Mouse (Mus musculus): ENCODE results near the gene Fkbp15. TPM values are rescaled to one million over a fixed set of nuclear protein-coding genes. Genes with fewer than 3 reads are reported as not detected.

The Fkbp15 gene
- total RNA-seq, 2 experiments from 2014 or later: 25.9 to 31.6 TPM

- ATAC-seq (replicated peaks; ENCODE audit: low FRiP score, poor library complexity, severe bottlenecking): no peak
These were observed 108.6 kb downstream of the Fkbp15 start for GRCm38 (mm10) chr4:62251776-62252175.

GRCm38 (mm10) chr4:62250896-62251544, 109.3 kb downstream of the Fkbp15 start:
- no peak for ATAC-seq (replicated peaks; ENCODE audit: low FRiP score, poor library complexity, severe bottlenecking)

Other genes starting within 250 kb of the Fkbp15 start
- gene Mup21, start 209.7 kb downstream of the Fkbp15 start, total RNA-seq (2015; ENCODE audit: low replicate concordance): not detected in 2 replicates
- gene Mup21, start 209.7 kb downstream of the Fkbp15 start, total RNA-seq (2017; ENCODE audit: low replicate concordance): not detected in 2 replicates
- not detected in 2 replicates for gene Zfp37, start 129.5 kb downstream of the Fkbp15 start, total RNA-seq (2015; ENCODE audit: low replicate concordance)
- gene Zfp37, start 129.5 kb downstream of the Fkbp15 start, total RNA-seq (2017; ENCODE audit: low replicate concordance): not detected in 2 replicates
- gene Slc31a2, start 98.0 kb downstream of the Fkbp15 start, total RNA-seq (2015; ENCODE audit: low replicate concordance): 15.0 and 24.4 TPM in 2 replicates
- 8.8 and 13.6 TPM in 2 replicates for gene Slc31a2, start 98.0 kb downstream of the Fkbp15 start, total RNA-seq (2017; ENCODE audit: low replicate concordance)
- 2.7 and 5.2 TPM in 2 replicates for gene Slc31a1, start 179 bp upstream of the Fkbp15 start, total RNA-seq (2015; ENCODE audit: low replicate concordance)
- 3.7 and 5.4 TPM in 2 replicates for gene Slc31a1, start 179 bp upstream of the Fkbp15 start, total RNA-seq (2017; ENCODE audit: low replicate concordance)
- gene Cdc26, start 48.1 kb upstream of the Fkbp15 start, total RNA-seq (2015; ENCODE audit: low replicate concordance): 33.4 and 49.1 TPM in 2 replicates
- 30.9 and 33.0 TPM in 2 replicates for gene Cdc26, start 48.1 kb upstream of the Fkbp15 start, total RNA-seq (2017; ENCODE audit: low replicate concordance)
- gene Prpf4, start 48.2 kb upstream of the Fkbp15 start, total RNA-seq (2015; ENCODE audit: low replicate concordance): 1.3 and 2.7 TPM in 2 replicates
- 7.0 and 12.5 TPM in 2 replicates for gene Prpf4, start 48.2 kb upstream of the Fkbp15 start, total RNA-seq (2017; ENCODE audit: low replicate concordance)
- gene Rnf183, start 74.7 kb upstream of the Fkbp15 start, total RNA-seq (2015; ENCODE audit: low replicate concordance): not detected in 2 replicates
- gene Rnf183, start 74.7 kb upstream of the Fkbp15 start, total RNA-seq (2017; ENCODE audit: low replicate concordance): not detected in 2 replicates
- 0.63 TPM in 1 of 2 replicates, not detected in the other for gene Wdr31, start 110.3 kb upstream of the Fkbp15 start, total RNA-seq (2015; ENCODE audit: low replicate concordance)
- 0.42 TPM in 1 of 2 replicates, not detected in the other for gene Wdr31, start 110.3 kb upstream of the Fkbp15 start, total RNA-seq (2017; ENCODE audit: low replicate concordance)
- gene Bspry, start 119.5 kb upstream of the Fkbp15 start, total RNA-seq (2015; ENCODE audit: low replicate concordance): not detected in 2 replicates
- gene Bspry, start 119.5 kb upstream of the Fkbp15 start, total RNA-seq (2017; ENCODE audit: low replicate concordance): not detected in 2 replicates
- not detected in 2 replicates for gene Hdhd3, start 142.9 kb upstream of the Fkbp15 start, total RNA-seq (2015; ENCODE audit: low replicate concordance)
- gene Hdhd3, start 142.9 kb upstream of the Fkbp15 start, total RNA-seq (2017; ENCODE audit: low replicate concordance): 1.0 TPM in 1 of 2 replicates, not detected in the other
- gene Alad, start 159.4 kb upstream of the Fkbp15 start, total RNA-seq (2015; ENCODE audit: low replicate concordance): 105 and 125 TPM in 2 replicates
- 81.9 and 128 TPM in 2 replicates for gene Alad, start 159.4 kb upstream of the Fkbp15 start, total RNA-seq (2017; ENCODE audit: low replicate concordance)
- 21.3 and 30.7 TPM in 2 replicates for gene Pole3, start 164.5 kb upstream of the Fkbp15 start, total RNA-seq (2015; ENCODE audit: low replicate concordance)
- 14.1 and 17.3 TPM in 2 replicates for gene Pole3, start 164.5 kb upstream of the Fkbp15 start, total RNA-seq (2017; ENCODE audit: low replicate concordance)
- gene 4933430I17Rik, start 164.8 kb upstream of the Fkbp15 start, total RNA-seq (2015; ENCODE audit: low replicate concordance): not detected in 2 replicates
- gene 4933430I17Rik, start 164.8 kb upstream of the Fkbp15 start, total RNA-seq (2017; ENCODE audit: low replicate concordance): not detected in 2 replicates
- gene Rgs3, start 199.3 kb upstream of the Fkbp15 start, total RNA-seq (2015; ENCODE audit: low replicate concordance): 13.4 and 18.8 TPM in 2 replicates
- gene Rgs3, start 199.3 kb upstream of the Fkbp15 start, total RNA-seq (2017; ENCODE audit: low replicate concordance): 2.5 and 4.5 TPM in 2 replicates